Mouse (Mus musculus) E14TG2a.4 (cell line): ENCODE measurements around the gene 1700024P04Rik.

Source experiments
- H3K27me3 ChIP-seq: 2 replicates; pipeline ENCODE4 v1.6.1; 2014; ENCODE audit warnings: low read length, control low read depth; ENCODE audit not compliant: insufficient read depth
- H3K36me3 ChIP-seq: 2 replicates; pipeline ENCODE4 v1.6.1; 2014; ENCODE audit warnings: low read length, control low read depth; ENCODE audit not compliant: insufficient read depth
- H3K4me1 ChIP-seq: replicated peaks from 2 replicates; pipeline ENCODE4 v1.6.1; 2014; ENCODE audit warnings: low read depth, low read length, control low read depth
- H3K4me3 ChIP-seq: replicated peaks from 2 replicates; pipeline ENCODE4 v1.5.1; 2014; ENCODE audit warnings: mild to moderate bottlenecking, low read length
- H3K9me3 ChIP-seq: 2 replicates; pipeline ENCODE4 v1.6.1; 2014; ENCODE audit warnings: low read length, control low read depth
- CTCF ChIP-seq: conservative IDR thresholded peaks from 2 replicates; pipeline ENCODE4 v1.5.1; 2014; ENCODE audit warnings: low read length
- NANOG ChIP-seq: IDR thresholded peaks from 2 replicates; pipeline ENCODE4 v1.6.1; 2014; ENCODE audit warnings: borderline replicate concordance, low read length, mixed read lengths
- POU5F1 ChIP-seq: IDR thresholded peaks from 2 replicates; pipeline ENCODE4 v1.6.1; 2014; ENCODE audit warnings: low read length, borderline replicate concordance

The 1700024P04Rik gene

DNA sequence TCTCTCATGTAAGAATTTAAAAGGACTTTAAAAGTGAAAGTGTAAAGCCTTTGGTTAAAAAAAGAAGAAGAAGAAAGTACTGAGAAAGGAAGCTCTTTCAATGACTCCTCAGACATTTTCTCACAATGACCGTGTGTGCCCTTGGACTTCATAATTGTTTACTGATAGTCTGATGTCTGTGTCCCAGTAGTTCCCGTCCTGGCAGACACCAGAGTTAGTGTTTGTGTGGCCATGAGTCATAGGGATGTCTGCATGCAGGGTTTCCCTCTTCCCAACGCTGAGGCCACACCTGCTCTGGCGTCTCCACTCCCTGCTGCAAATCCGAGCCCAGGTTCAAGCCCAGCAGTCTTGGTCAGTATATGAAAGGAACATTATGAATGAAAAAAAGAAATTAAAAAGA is 29.1 kb downstream of the 1700024P04Rik start:
- Histone ChIP-seq H3K36me3 (no peaks in the 10 kb centered on the region), H3K4me1 (peaks cover 12% of the 10 kb centered on the region), H3K27me3 (no peaks in the 10 kb centered on the region), H3K4me3 (no peak overlapping the region), H3K9me3 (no peaks in the 10 kb centered on the region)
- no peak for TF ChIP-seq POU5F1

DNA sequence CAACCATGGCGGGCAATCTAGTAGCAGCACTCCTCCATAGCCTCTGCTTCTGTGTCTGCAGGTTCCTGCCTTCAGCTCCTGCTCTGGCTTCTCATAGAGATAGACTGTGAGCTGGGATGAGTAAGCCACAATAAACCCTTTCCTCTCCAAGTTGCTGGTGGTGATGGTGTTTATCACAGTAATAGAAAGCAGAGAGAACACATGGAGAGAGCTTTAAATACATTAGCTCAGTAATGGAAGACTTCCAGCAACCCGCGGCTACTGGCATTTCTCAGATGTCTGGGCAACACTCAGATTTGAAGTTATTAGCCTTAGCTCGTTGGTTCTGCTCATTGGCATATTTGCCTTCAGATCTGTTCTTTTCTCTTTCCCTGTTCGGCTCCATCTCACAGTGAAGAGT is 30.5 kb downstream of the 1700024P04Rik start:
- TF ChIP-seq NANOG (no peak), CTCF (no peak), POU5F1 (no peak)
- H3K27me3 ChIP-seq, result no peaks in the 10 kb centered on the region
- H3K4me1 ChIP-seq, result peaks cover 19% of the 10 kb centered on the region
- no peaks in the 10 kb centered on the region for H3K36me3 ChIP-seq
- H3K9me3 ChIP-seq, result no peaks in the 10 kb centered on the region
- H3K4me3 ChIP-seq, result no peak overlapping the region

DNA sequence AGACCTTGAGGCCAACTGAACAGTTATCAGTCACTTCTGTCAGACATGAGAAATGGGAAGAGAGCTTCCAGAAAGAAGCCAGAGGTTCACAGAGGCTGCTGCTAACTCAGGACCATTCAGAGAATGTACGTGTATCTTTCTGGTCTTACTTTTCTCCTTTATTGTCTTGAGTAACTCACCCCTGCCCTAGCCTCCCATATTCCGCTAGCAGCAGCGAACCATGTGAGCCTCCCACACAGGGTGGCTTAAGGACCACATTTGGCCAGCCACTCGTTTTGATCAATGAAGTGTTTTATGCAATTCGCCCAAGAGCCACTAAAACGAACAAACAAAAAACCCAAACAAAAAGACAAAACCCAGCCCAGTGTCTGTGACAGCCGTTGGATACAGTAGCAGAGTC is 32.4 kb downstream of the 1700024P04Rik start:
- no peaks in the 10 kb centered on the region for H3K27me3 ChIP-seq
- peaks cover 25% of the 10 kb centered on the region for H3K4me1 ChIP-seq
- no peaks in the 10 kb centered on the region for H3K9me3 ChIP-seq
- no peaks in the 10 kb centered on the region for H3K36me3 ChIP-seq
- H3K4me3 ChIP-seq, result no peak overlapping the region
- no peak for TF ChIP-seq CTCF
- no peak for TF ChIP-seq NANOG
- TF ChIP-seq POU5F1, result no peak

DNA sequence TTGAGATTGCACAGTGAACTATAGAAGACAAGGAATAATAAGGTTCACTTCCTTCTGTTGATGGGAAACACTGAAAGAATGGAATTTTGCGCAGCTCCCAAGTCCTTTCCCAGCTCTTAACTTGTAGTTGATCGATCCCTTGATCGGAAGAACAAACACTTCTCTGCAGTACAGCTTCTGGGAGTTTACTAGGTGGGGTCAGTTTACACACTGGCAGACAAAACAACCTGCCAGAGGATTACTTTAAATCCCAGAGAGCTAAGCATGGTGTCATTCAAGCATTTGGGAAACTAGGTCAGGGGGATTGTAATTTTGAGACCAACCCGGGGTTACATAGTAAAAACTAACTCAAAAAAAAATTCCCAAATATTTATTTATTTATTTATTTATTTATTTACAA is 36.2 kb downstream of the 1700024P04Rik start:
- no peaks in the 10 kb centered on the region for H3K36me3 ChIP-seq
- H3K4me1 ChIP-seq, result peaks cover 17% of the 10 kb centered on the region
- no peaks in the 10 kb centered on the region for H3K27me3 ChIP-seq
- H3K4me3 ChIP-seq, result no peak overlapping the region
- no peak for TF ChIP-seq POU5F1
- TF ChIP-seq CTCF, result no peak
- no peaks in the 10 kb centered on the region for H3K9me3 ChIP-seq

DNA sequence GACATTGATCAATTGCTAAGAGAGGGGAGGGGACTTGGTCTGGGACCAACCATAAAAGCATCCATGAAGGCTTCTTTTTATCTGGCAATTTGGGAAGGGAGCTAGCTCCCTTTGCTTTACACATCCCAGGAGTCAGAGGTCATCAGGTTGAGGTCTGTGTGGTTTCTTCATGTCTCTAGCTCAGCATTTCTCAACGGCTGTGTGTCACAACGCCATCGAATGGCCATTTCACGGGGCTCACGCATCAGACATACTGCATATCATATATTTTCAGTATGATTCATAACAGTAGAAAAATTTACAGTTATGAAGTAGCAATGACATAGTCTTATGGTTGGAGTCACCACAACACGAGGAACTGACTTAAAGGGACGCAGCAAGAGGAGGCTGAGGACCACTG is 37.9 kb downstream of the 1700024P04Rik start:
- Histone ChIP-seq H3K9me3 (no peaks in the 10 kb centered on the region), H3K4me1 (peaks cover 17% of the 10 kb centered on the region), H3K27me3 (no peaks in the 10 kb centered on the region), H3K4me3 (no peak overlapping the region), H3K36me3 (no peaks in the 10 kb centered on the region)
- TF ChIP-seq POU5F1, result no peak
- no peak for TF ChIP-seq NANOG
- no peak for TF ChIP-seq CTCF

DNA sequence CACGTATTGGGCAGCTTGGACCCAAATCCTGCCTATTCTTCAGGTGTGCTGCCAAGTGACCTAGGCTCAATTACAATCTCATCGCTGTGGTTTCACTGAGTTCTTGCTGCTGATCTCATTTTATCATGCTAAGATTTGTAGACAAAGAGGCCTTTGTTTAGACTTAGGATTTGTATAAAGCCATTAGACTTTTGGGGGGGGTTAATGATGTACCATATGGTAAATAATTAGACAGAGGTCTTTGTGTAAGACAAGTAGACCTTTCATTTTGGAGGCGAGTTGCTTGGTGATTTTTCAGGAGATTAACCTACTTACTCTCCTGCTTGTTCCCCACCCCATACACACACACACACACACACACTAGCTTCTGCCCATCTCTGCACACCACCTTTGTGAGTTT is 38.5 kb downstream of the 1700024P04Rik start:
- no peak for TF ChIP-seq CTCF
- no peak for TF ChIP-seq NANOG
- TF ChIP-seq POU5F1, result no peak

DNA sequence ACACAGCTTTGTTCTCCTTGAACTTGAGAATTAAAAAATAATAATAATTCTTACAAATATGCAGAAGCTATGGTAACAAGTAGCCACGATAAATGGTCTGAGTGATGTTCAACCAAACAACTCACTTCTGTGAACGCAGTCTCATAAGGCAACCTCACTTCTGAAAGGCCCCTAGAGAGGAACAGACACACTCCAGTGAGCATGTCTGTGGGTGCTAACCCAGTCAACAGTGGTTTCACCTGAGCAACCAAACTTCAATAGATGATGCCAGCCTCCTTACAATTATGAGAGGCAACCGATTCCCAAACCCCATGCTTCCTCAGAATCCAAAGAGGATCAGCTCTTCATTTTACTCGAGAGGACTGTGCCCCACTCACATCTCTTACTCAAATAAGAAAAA is 39.0 kb downstream of the 1700024P04Rik start:
- Histone ChIP-seq H3K4me3 (no peak overlapping the region), H3K9me3 (no peaks in the 10 kb centered on the region), H3K36me3 (no peaks in the 10 kb centered on the region), H3K4me1 (peaks cover 17% of the 10 kb centered on the region), H3K27me3 (no peaks in the 10 kb centered on the region)
- TF ChIP-seq NANOG (no peak), POU5F1 (no peak), CTCF (no peak)

More for the DNA sequence above, 38.5 kb downstream of the 1700024P04Rik start:
- Histone ChIP-seq H3K36me3 (no peaks in the 10 kb centered on the region), H3K4me3 (no peak overlapping the region), H3K9me3 (no peaks in the 10 kb centered on the region), H3K27me3 (no peaks in the 10 kb centered on the region), H3K4me1 (peaks cover 17% of the 10 kb centered on the region)

DNA sequence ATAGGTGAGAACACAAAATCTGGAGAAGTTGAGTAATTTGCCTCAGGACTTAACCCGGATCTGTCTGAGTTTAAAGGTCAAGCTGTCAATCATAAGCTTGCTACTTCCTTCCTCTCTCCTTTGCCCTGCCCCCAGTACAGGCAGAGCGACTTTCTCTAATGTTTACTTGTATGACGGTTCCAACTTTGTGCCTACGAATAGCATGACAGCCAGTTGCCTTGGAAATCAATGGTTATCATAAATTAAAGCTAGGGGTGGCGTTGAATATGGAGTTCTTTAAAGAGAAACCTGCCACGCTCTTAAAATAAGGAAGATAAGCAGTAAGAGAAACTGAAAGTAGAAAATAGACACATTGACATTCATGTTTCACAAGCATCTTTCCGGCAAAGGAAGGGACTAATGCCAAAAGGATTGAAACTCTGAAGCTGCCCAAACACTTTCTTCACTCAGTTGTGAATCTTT is 39.7 kb downstream of the 1700024P04Rik start:
- Histone ChIP-seq H3K36me3 (no peaks in the 10 kb centered on the region), H3K9me3 (no peaks in the 10 kb centered on the region), H3K27me3 (no peaks in the 10 kb centered on the region), H3K4me3 (no peak overlapping the region), H3K4me1 (peaks cover 14% of the 10 kb centered on the region)
- TF ChIP-seq POU5F1 (no peak), NANOG (no peak), CTCF (no peak)

DNA sequence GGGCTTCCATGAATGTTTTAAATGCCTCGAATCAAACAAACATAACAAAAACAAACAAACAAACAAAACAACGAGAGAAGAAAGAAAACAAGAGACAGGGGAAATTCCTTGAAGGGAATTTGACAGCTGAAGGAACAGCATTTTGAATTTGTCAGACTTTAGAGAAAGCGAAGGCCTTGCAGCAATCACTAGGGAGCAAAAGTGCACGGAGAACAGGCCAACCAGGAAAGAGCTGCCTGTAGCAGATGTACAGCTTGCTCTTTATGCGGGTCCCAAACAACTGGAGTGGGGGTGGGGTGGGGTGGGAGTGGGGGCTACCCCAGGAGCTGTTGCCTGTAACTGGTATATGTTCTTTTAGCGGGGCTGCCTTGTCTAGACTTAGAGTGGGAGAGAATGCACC is 42.0 kb downstream of the 1700024P04Rik start:
- no peak overlapping the region for H3K4me3 ChIP-seq
- H3K4me1 ChIP-seq, result 0 out of 2 replicates have a peak, but pooled peaks cover 3% of the 10 kb centered on the region
- no peaks in the 10 kb centered on the region for H3K36me3 ChIP-seq
- no peaks in the 10 kb centered on the region for H3K9me3 ChIP-seq
- no peaks in the 10 kb centered on the region for H3K27me3 ChIP-seq
- TF ChIP-seq CTCF, result no peak
- no peak for TF ChIP-seq POU5F1
- TF ChIP-seq NANOG, result no peak
